Mouse (Mus musculus) large intestine, adult 2 months (tissue): Measurements from ENCODE around the gene Izumo1. TPM values are rescaled to one million over a fixed set of nuclear protein-coding genes. Genes with fewer than 3 reads are reported as not detected.
"Not testable (repeated sequence)": the region's sequence is repeated elsewhere in the genome, so short reads cannot be mapped to it uniquely, and the experiment has no call there.

Experiments
- DNase-seq: peaks from one replicate; pipeline ENCODE4 v3.0.0-alpha.2; 2012; ENCODE audit warnings: low read depth, low spot score
- WGBS: fragments of 180-500 bp; shearing (Covaris S2); methylation state at CpG from one replicate; pipeline ENCODE4 v1.1.7; 2018; 5-methylcytosine and 5-hydroxymethylcytosine counted together
- polyA plus RNA-seq: library from polyadenylated mRNA; depleted of rRNA; stranded (reverse); fragments of >200 nt; gene quantifications from 2 replicates; pipeline ENCODE4 v1.2.3, GENCODE M21; 2012

The Izumo1 gene
- polyA plus RNA-seq, 1 experiment, result 0.07 TPM

GRCm38 (mm10) chr7:45640191-45640957 is 18.8 kb downstream of the Izumo1 start:
- 90% methylated on average over 19 of the region's 19 CpGs for WGBS
- DNase-seq, result no peak

GRCm38 (mm10) chr7:45641391-45642040 is 19.9 kb downstream of the Izumo1 start:
- 61% methylated on average over 17 of the region's 17 CpGs for WGBS

GRCm38 (mm10) chr7:45642083-45642482 is 20.5 kb downstream of the Izumo1 start:
- no peak for DNase-seq
- WGBS, result 69% methylated on average over 5 of the region's 5 CpGs

More at GRCm38 (mm10) chr7:45641391-45642040, 19.9 kb downstream of the Izumo1 start:
- no peak for DNase-seq

- no peak for DNase-seq
- WGBS, result 34% methylated on average over 16 of the region's 16 CpGs
Observed at GRCm38 (mm10) chr7:45642503-45643255, 21.1 kb downstream of the Izumo1 start.

- peak; percentile 95 for DNase-seq
- 6% methylated on average over 28 of the region's 28 CpGs for WGBS
Observed at GRCm38 (mm10) chr7:45643441-45644178, 22.0 kb downstream of the Izumo1 start.

GRCm38 (mm10) chr7:45644183-45644582 is 22.6 kb downstream of the Izumo1 start:
- WGBS, result 13% methylated on average over 18 of the region's 18 CpGs
- DNase-seq, result no peak

- no peak for DNase-seq
- WGBS, result 82% methylated on average over 6 of the region's 6 CpGs
Observed at GRCm38 (mm10) chr7:45644872-45645590, 23.4 kb downstream of the Izumo1 start.

GRCm38 (mm10) chr7:45645591-45645971 is 24.0 kb downstream of the Izumo1 start:
- no peak for DNase-seq
- WGBS, result 89% methylated on average over 7 of the region's 7 CpGs

- 78% methylated on average over 4 of the region's 4 CpGs for WGBS
- DNase-seq, result no peak
Observed at GRCm38 (mm10) chr7:45646671-45647070, 25.1 kb downstream of the Izumo1 start.

GRCm38 (mm10) chr7:45649351-45649750 is 27.7 kb downstream of the Izumo1 start:
- 19% methylated on average over 8 of the region's 8 CpGs for WGBS
- no peak for DNase-seq

- DNase-seq, result not testable (repeated sequence)
- WGBS, result 95% methylated on average over 20 of the region's 20 CpGs
Observed at GRCm38 (mm10) chr7:45650484-45650883, 28.9 kb downstream of the Izumo1 start.

GRCm38 (mm10) chr7:45654424-45655047 is 32.9 kb downstream of the Izumo1 start:
- WGBS, result 20% methylated on average over 17 of the region's 17 CpGs

GRCm38 (mm10) chr7:45660746-45661478 is 39.3 kb downstream of the Izumo1 start:
- WGBS, result 79% methylated on average over 11 of the region's 11 CpGs
- no peak for DNase-seq

More at GRCm38 (mm10) chr7:45654424-45655047, 32.9 kb downstream of the Izumo1 start:
- no peak for DNase-seq

- WGBS, result 92% methylated on average over 6 of the region's 6 CpGs
- not testable (repeated sequence) for DNase-seq
Observed at GRCm38 (mm10) chr7:45661702-45662101, 40.1 kb downstream of the Izumo1 start.

- WGBS, result 23% methylated on average over 13 of the region's 13 CpGs
- DNase-seq, result no peak
Observed at GRCm38 (mm10) chr7:45665303-45666138, 43.9 kb downstream of the Izumo1 start.

GRCm38 (mm10) chr7:45666161-45666560 is 44.5 kb downstream of the Izumo1 start, which contains the start of gene Fut2:
Gene Fut2 (minus strand): TSS chr7:45666394.
- DNase-seq, result no peak
- WGBS, result 31% methylated on average over 7 of the region's 7 CpGs

- WGBS, result 43% methylated on average over 14 of the region's 14 CpGs
Observed at GRCm38 (mm10) chr7:45667761-45668160, 46.1 kb downstream of the Izumo1 start.

More at GRCm38 (mm10) chr7:45667761-45668160, 46.1 kb downstream of the Izumo1 start:
- no peak for DNase-seq
